Mouse (Mus musculus): ENCODE results near the gene Pip5k1c.

GRCm38 (mm10) chr10:81305663-81306062 is 12.9 kb downstream of the Pip5k1c start:
- TF ChIP-seq CTCF (IDR thresholded peaks at IDR 0.05; ENCODE audit: low read depth) (no peak), EP300 (optimal IDR thresholded peaks at IDR 0.05) (no peak)

Measured in stomach, postnatal 0 days (tissue).